Mouse (Mus musculus): ENCODE measurements around the gene Adrm1. TPM values are rescaled to one million over a fixed set of nuclear protein-coding genes. Genes with fewer than 3 reads are reported as not detected.
A peak's percentile ranks its signal among the peaks of the same experiment; 100 is the strongest.

Adrm1 gene
- polyA plus RNA-seq, 1 experiment, result 107 TPM

- H3K27ac ChIP-seq (ENCODE audit: control insufficient read depth, insufficient read depth, low read depth, low read length), result no peak overlapping the region
- no peaks in the 10 kb centered on the region for H3K36me3 ChIP-seq (ENCODE audit: control insufficient read depth, insufficient read depth, low read length)
- no peaks in the 10 kb centered on the region for H3K27me3 ChIP-seq (ENCODE audit: control insufficient read depth, insufficient read depth, low read length)
- TF ChIP-seq CTCF (IDR thresholded peaks at IDR 0.05; ENCODE audit: control insufficient read depth, insufficient read depth, insufficient replicate concordance, low read depth, low read length) (no peak), POLR2A (IDR thresholded peaks at IDR 0.05; ENCODE audit: control insufficient read depth, low read depth, low read length) (no peak)
- no peak overlapping the region for H3K4me3 ChIP-seq (ENCODE audit: control insufficient read depth, low read depth, low read length)
- no peaks in the 10 kb centered on the region for H3K4me1 ChIP-seq (ENCODE audit: control insufficient read depth, insufficient read depth, low read length)
These were observed 34.6 kb downstream of the Adrm1 start for GRCm38 (mm10) chr2:180205956-180206280.

DNA sequence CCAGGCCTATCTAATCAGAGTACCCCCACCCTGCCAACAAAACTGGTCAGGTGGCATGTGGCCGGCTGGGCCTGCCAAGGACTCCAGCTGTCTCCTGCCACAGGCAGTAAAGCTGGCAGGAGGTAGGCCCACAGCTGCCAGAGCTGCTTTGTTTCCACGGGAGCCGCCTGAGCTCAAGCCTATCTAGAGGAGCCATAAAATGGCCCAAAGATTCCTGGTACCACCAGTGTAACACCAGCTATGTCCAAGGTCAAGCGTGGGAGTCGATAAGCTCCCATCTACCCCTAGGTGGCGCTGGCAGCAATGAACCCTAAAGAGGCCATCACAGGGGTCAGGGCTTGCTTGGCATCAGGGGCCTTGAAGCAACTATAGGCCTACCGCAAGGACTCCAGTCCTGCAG is 36.6 kb downstream of the Adrm1 start:
- no peak overlapping the region for H3K4me3 ChIP-seq (ENCODE audit: control insufficient read depth, low read depth, low read length)
- H3K4me1 ChIP-seq (ENCODE audit: control insufficient read depth, insufficient read depth, low read length), result no peaks in the 10 kb centered on the region
- no peaks in the 10 kb centered on the region for H3K27me3 ChIP-seq (ENCODE audit: control insufficient read depth, insufficient read depth, low read length)
- H3K36me3 ChIP-seq (ENCODE audit: control insufficient read depth, insufficient read depth, low read length), result no peaks in the 10 kb centered on the region
- no peak for TF ChIP-seq POLR2A (IDR thresholded peaks at IDR 0.05; ENCODE audit: control insufficient read depth, low read depth, low read length)
- peak; percentile 55; the same call in 1 of the 2 replicates for TF ChIP-seq CTCF (IDR thresholded peaks at IDR 0.05; ENCODE audit: control insufficient read depth, insufficient read depth, insufficient replicate concordance, low read depth, low read length)
- H3K27ac ChIP-seq (ENCODE audit: control insufficient read depth, insufficient read depth, low read depth, low read length), result no peak overlapping the region

DNA sequence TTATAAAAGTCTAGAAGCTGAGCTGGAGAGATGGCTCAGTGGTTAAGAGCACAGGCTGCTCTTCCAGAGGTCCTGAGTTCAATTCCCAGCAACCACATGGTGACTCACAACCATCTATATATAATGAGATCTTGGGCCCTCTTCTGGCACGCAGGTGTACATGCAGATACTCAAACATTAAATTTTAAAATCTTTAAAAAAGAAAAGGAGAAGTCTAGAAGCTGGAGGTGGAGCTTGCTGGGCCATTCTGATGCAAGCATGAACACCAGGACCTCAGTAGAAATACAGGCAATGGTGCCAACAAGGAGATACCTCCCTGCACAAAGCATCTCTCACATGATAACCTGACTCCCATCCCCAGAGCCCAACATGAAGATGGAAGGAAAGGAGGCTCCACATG is 37.7 kb downstream of the Adrm1 start:
- H3K4me1 ChIP-seq (ENCODE audit: control insufficient read depth, insufficient read depth, low read length), result no peaks in the 10 kb centered on the region
- no peak overlapping the region for H3K27ac ChIP-seq (ENCODE audit: control insufficient read depth, insufficient read depth, low read depth, low read length)
- TF ChIP-seq POLR2A (IDR thresholded peaks at IDR 0.05; ENCODE audit: control insufficient read depth, low read depth, low read length), result no peak
- TF ChIP-seq CTCF (IDR thresholded peaks at IDR 0.05; ENCODE audit: control insufficient read depth, insufficient read depth, insufficient replicate concordance, low read depth, low read length), result no peak
- H3K27me3 ChIP-seq (ENCODE audit: control insufficient read depth, insufficient read depth, low read length), result no peaks in the 10 kb centered on the region
- H3K4me3 ChIP-seq (ENCODE audit: control insufficient read depth, low read depth, low read length), result no peak overlapping the region
- no peaks in the 10 kb centered on the region for H3K36me3 ChIP-seq (ENCODE audit: control insufficient read depth, insufficient read depth, low read length)

GRCm38 (mm10) chr2:180212255-180212654 is 41.0 kb downstream of the Adrm1 start:
- H3K4me1 ChIP-seq (ENCODE audit: control insufficient read depth, insufficient read depth, low read length), result peaks cover 2% of the 10 kb centered on the region; the same call in 1 of the 2 replicates
- no peak for TF ChIP-seq CTCF (IDR thresholded peaks at IDR 0.05; ENCODE audit: control insufficient read depth, insufficient read depth, insufficient replicate concordance, low read depth, low read length)
- no peak for TF ChIP-seq POLR2A (IDR thresholded peaks at IDR 0.05; ENCODE audit: control insufficient read depth, low read depth, low read length)
- no peak overlapping the region for H3K27ac ChIP-seq (ENCODE audit: control insufficient read depth, insufficient read depth, low read depth, low read length)
- H3K27me3 ChIP-seq (ENCODE audit: control insufficient read depth, insufficient read depth, low read length), result no peaks in the 10 kb centered on the region
- no peak overlapping the region for H3K4me3 ChIP-seq (ENCODE audit: control insufficient read depth, low read depth, low read length)
- H3K36me3 ChIP-seq (ENCODE audit: control insufficient read depth, insufficient read depth, low read length), result no peaks in the 10 kb centered on the region

- peaks cover 2% of the 10 kb centered on the region; the same call in 1 of the 2 replicates for H3K4me1 ChIP-seq (ENCODE audit: control insufficient read depth, insufficient read depth, low read length)
- H3K4me3 ChIP-seq (ENCODE audit: control insufficient read depth, low read depth, low read length), result no peak overlapping the region
- no peak for TF ChIP-seq POLR2A (IDR thresholded peaks at IDR 0.05; ENCODE audit: control insufficient read depth, low read depth, low read length)
- no peak for TF ChIP-seq CTCF (IDR thresholded peaks at IDR 0.05; ENCODE audit: control insufficient read depth, insufficient read depth, insufficient replicate concordance, low read depth, low read length)
- no peaks in the 10 kb centered on the region for H3K36me3 ChIP-seq (ENCODE audit: control insufficient read depth, insufficient read depth, low read length)
- no peaks in the 10 kb centered on the region for H3K27me3 ChIP-seq (ENCODE audit: control insufficient read depth, insufficient read depth, low read length)
- H3K27ac ChIP-seq (ENCODE audit: control insufficient read depth, insufficient read depth, low read depth, low read length), result no peak overlapping the region
These were observed 43.2 kb downstream of the Adrm1 start for GRCm38 (mm10) chr2:180214352-180214978.

GRCm38 (mm10) chr2:180215011-180215461 is 43.8 kb downstream of the Adrm1 start:
- Histone ChIP-seq H3K4me3 (ENCODE audit: control insufficient read depth, low read depth, low read length) (no peak overlapping the region), H3K27me3 (ENCODE audit: control insufficient read depth, insufficient read depth, low read length) (no peaks in the 10 kb centered on the region), H3K36me3 (ENCODE audit: control insufficient read depth, insufficient read depth, low read length) (no peaks in the 10 kb centered on the region), H3K27ac (ENCODE audit: control insufficient read depth, insufficient read depth, low read depth, low read length) (no peak overlapping the region), H3K4me1 (ENCODE audit: control insufficient read depth, insufficient read depth, low read length) (peaks cover 2% of the 10 kb centered on the region; the same call in 1 of the 2 replicates)
- TF ChIP-seq CTCF (IDR thresholded peaks at IDR 0.05; ENCODE audit: control insufficient read depth, insufficient read depth, insufficient replicate concordance, low read depth, low read length) (no peak), POLR2A (IDR thresholded peaks at IDR 0.05; ENCODE audit: control insufficient read depth, low read depth, low read length) (no peak)

DNA sequence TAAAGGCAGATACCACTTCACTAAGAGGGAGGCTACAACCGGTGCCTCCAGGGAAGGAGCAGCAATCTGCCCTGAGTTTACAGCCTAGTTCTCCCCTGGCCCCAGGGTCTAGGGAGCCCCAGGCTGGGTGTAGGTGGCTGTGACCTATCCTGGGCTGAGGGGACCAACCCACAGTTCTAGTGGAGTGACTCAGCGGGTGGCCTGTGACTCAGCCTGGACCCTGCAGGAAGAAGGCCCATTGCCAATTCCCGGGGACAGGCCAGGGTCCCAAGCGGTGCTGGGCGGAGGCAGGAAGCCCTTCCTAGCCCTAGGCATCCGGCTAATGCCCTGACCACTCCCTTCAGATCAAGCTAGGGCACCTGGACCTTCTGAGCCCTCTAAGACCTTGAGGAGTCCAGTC is 44.7 kb downstream of the Adrm1 start:
- no peaks in the 10 kb centered on the region for H3K27me3 ChIP-seq (ENCODE audit: control insufficient read depth, insufficient read depth, low read length)
- H3K4me3 ChIP-seq (ENCODE audit: control insufficient read depth, low read depth, low read length), result no peak overlapping the region
- H3K36me3 ChIP-seq (ENCODE audit: control insufficient read depth, insufficient read depth, low read length), result no peaks in the 10 kb centered on the region
- no peak overlapping the region for H3K27ac ChIP-seq (ENCODE audit: control insufficient read depth, insufficient read depth, low read depth, low read length)
- TF ChIP-seq CTCF (IDR thresholded peaks at IDR 0.05; ENCODE audit: control insufficient read depth, insufficient read depth, insufficient replicate concordance, low read depth, low read length), result no peak
- no peak for TF ChIP-seq POLR2A (IDR thresholded peaks at IDR 0.05; ENCODE audit: control insufficient read depth, low read depth, low read length)
- peaks cover 2% of the 10 kb centered on the region; the same call in 1 of the 2 replicates for H3K4me1 ChIP-seq (ENCODE audit: control insufficient read depth, insufficient read depth, low read length)

Measured in testis, adult 2 months (tissue).